Mouse (Mus musculus): ENCODE measurements around the gene Usp51.
"Not testable (repeated sequence)": the region's sequence is repeated elsewhere in the genome, so short reads cannot be mapped to it uniquely, and the experiment has no call there.

- not testable (repeated sequence) for TF ChIP-seq ZC3H11A (IDR thresholded peaks at IDR 0.05; ENCODE audit: borderline replicate concordance, low read depth, low read length); CHD2 (IDR thresholded peaks at IDR 0.05; ENCODE audit: low read depth, low read length); MAFK (IDR thresholded peaks at IDR 0.05; ENCODE audit: insufficient read depth, low read depth, low read length); ZNF384 (IDR thresholded peaks at IDR 0.05; ENCODE audit: low read depth, low read length); HCFC1 (IDR thresholded peaks at IDR 0.05; ENCODE audit: borderline replicate concordance, insufficient read depth, low read length)
These were observed 19.0 kb downstream of the Usp51 start for GRCm38 (mm10) chrX:153025255-153025654.
